14 mouse cellular contexts compared by ENCODE assay signal in genomic region chr4:98577275-98577674, GRCm38 (mm10).
DNase-seq lines count a peak whose midpoint lies in the region; ATAC-seq and TF ChIP-seq lines count a peak whose summit lies in the region.
"Had no signal": no experiment of that assay in that cellular context is flagged by ENCODE, and none has a peak within 500 bp of the region (broad histone marks: within the 10 kb centered on the region; RNA-seq: fewer than 3 reads in every experiment).

No protein-coding gene starts in this region.

- H3K4me3 ChIP-seq in hindbrain, embryonic 15.5 days: no peak overlapping the region
- no peak overlapping the region for H3K4me3 ChIP-seq in hindbrain, postnatal 0 days (ENCODE audit: low read length)
- no peak overlapping the region for H3K4me3 ChIP-seq in forebrain, embryonic 16.5 days (replicated peaks; ENCODE audit: low read length)
- H3K4me3 ChIP-seq in intestine, embryonic 15.5 days (replicated peaks): no peak overlapping the region
- H3K4me3 ChIP-seq: erythroblast, embryonic 14.5 days had no signal

- no peak overlapping the region for H3K9ac ChIP-seq in hindbrain, embryonic 15.5 days
- no peak overlapping the region for H3K9ac ChIP-seq in hindbrain, postnatal 0 days (replicated peaks; ENCODE audit: low read length)
- H3K9ac ChIP-seq in forebrain, embryonic 16.5 days (replicated peaks; ENCODE audit: low read depth, low read length): no peak overlapping the region
- no peak overlapping the region for H3K9ac ChIP-seq in intestine, embryonic 15.5 days
- H3K9ac ChIP-seq: liver, postnatal 0 days had no signal

- no peak for DNase-seq in hindbrain, postnatal 0 days (ENCODE audit: low spot score)
- peak; percentile 60 for DNase-seq in NIH3T3 (ENCODE audit: low read depth)
- peak; percentile 7 for DNase-seq in adrenal gland, postnatal 10 days
- no peak for DNase-seq in left cerebral cortex, adult 9 months (ENCODE audit: low spot score in 2 of 2)
- DNase-seq: cerebellum, adult 18-20 months; gastrocnemius, postnatal 36 days; liver; liver, postnatal 0 days; thymus, postnatal 25 days had no signal

- no peak overlapping the region for H3K4me2 ChIP-seq in hindbrain, embryonic 15.5 days
- H3K4me2 ChIP-seq in hindbrain, postnatal 0 days (ENCODE audit: low read depth, low read length): no peak overlapping the region
- no peak overlapping the region for H3K4me2 ChIP-seq in forebrain, embryonic 16.5 days (ENCODE audit: low read length)
- H3K4me2 ChIP-seq in intestine, embryonic 15.5 days (replicated peaks): no peak overlapping the region

- H3K36me3 ChIP-seq in hindbrain, embryonic 15.5 days: no peaks in the 10 kb centered on the region
- no peaks in the 10 kb centered on the region for H3K36me3 ChIP-seq in hindbrain, postnatal 0 days (ENCODE audit: insufficient read depth, low read length)
- H3K36me3 ChIP-seq in forebrain, embryonic 16.5 days (ENCODE audit: control insufficient read depth, insufficient read depth): no peaks in the 10 kb centered on the region
- no peaks in the 10 kb centered on the region for H3K36me3 ChIP-seq in intestine, embryonic 15.5 days

- H3K9me3 ChIP-seq in hindbrain, embryonic 15.5 days: no peaks in the 10 kb centered on the region
- no peaks in the 10 kb centered on the region for H3K9me3 ChIP-seq in hindbrain, postnatal 0 days (ENCODE audit: low read length)
- H3K9me3 ChIP-seq in forebrain, embryonic 16.5 days (ENCODE audit: control insufficient read depth, low read length): no peaks in the 10 kb centered on the region
- no peaks in the 10 kb centered on the region for H3K9me3 ChIP-seq in intestine, embryonic 15.5 days

- H3K27ac ChIP-seq in hindbrain, embryonic 15.5 days (replicated peaks): peak overlapping the region; percentile 55; the same call in 1 of the 2 replicates
- H3K27ac ChIP-seq in hindbrain, postnatal 0 days: no peak overlapping the region
- peak overlapping the region; percentile 88; the same call in 1 of the 2 replicates for H3K27ac ChIP-seq in forebrain, embryonic 16.5 days (ENCODE audit: low read length)
- H3K27ac ChIP-seq in intestine, embryonic 15.5 days: no peak overlapping the region
- H3K27ac ChIP-seq: macrophage had no signal

- peaks cover 13% of the 10 kb centered on the region for H3K4me1 ChIP-seq in hindbrain, embryonic 15.5 days (replicated peaks)
- H3K4me1 ChIP-seq in hindbrain, postnatal 0 days (ENCODE audit: insufficient read depth, low read length): 0 out of 2 replicates have a peak, but pooled peaks cover 5% of the 10 kb centered on the region
- peaks cover 11% of the 10 kb centered on the region for H3K4me1 ChIP-seq in forebrain, embryonic 16.5 days (replicated peaks; ENCODE audit: control insufficient read depth, insufficient read depth, low read length)
- H3K4me1 ChIP-seq in intestine, embryonic 15.5 days (replicated peaks): no peaks in the 10 kb centered on the region

- TF ChIP-seq CTCF in hindbrain, postnatal 0 days (IDR thresholded peaks at IDR 0.05; ENCODE audit: low read depth): no peak

- no peak for ATAC-seq in hindbrain, embryonic 15.5 days (ENCODE audit: low FRiP score, low read depth)
- no peak for ATAC-seq in hindbrain, postnatal 0 days
- ATAC-seq in forebrain, embryonic 16.5 days: no peak
- ATAC-seq in intestine, embryonic 15.5 days: no peak
- ATAC-seq: liver, postnatal 0 days had no signal

- no peaks in the 10 kb centered on the region for H3K27me3 ChIP-seq in hindbrain, embryonic 15.5 days
- H3K27me3 ChIP-seq in hindbrain, postnatal 0 days (ENCODE audit: insufficient read depth, low read length): no peaks in the 10 kb centered on the region
- H3K27me3 ChIP-seq in forebrain, embryonic 16.5 days (replicated peaks; ENCODE audit: control insufficient read depth, insufficient read depth, low read length): no peaks in the 10 kb centered on the region
- H3K27me3 ChIP-seq in intestine, embryonic 15.5 days (replicated peaks): no peaks in the 10 kb centered on the region

Comparison
In these comparisons a context has a peak if more than half of its experiments do, and no peak if none do; other contexts are left out.
1. H3K27ac ChIP-seq: peak in hindbrain, embryonic 15.5 days (single experiment) and forebrain, embryonic 16.5 days (single experiment); none in hindbrain, postnatal 0 days (single experiment) and intestine, embryonic 15.5 days (single experiment).
2. DNase-seq: peak in NIH3T3 (single experiment) and adrenal gland, postnatal 10 days (single experiment); none in hindbrain, postnatal 0 days (single experiment) and left cerebral cortex, adult 9 months (0 of 2).